Mouse (Mus musculus) left cerebral cortex, adult 2 months (tissue): Measurements from ENCODE around the gene Gm11444. TPM values are rescaled to one million over a fixed set of nuclear protein-coding genes. Genes with fewer than 3 reads are reported as not detected.

Source experiments
- DNase-seq, 2 experiments: peaks; one replicate each; pipeline ENCODE4 v3.0.0; 2021 to 2022; ENCODE audit warnings: low spot score in 2 of 2, mixed read lengths in 1 of 2; ENCODE audit errors: extremely low spot score in 1 of 2
- H3K27ac ChIP-seq: fragments of 200-600 bp; 2 replicates; pipeline ENCODE4 v1.8.1; 2022
- H3K4me3 ChIP-seq: fragments of 200-600 bp; 2 replicates; pipeline ENCODE4 v1.8.1; 2022
- CTCF ChIP-seq: fragments of 200-600 bp; IDR thresholded peaks from 2 replicates; pipeline ENCODE4 v1.8.1; 2022; ENCODE audit warnings: antibody characterized with exemption, mild to moderate bottlenecking, moderate library complexity
- intact Hi-C: fragments of 180-260 bp; cut with DNase I; formaldehyde crosslinking; loops from one replicate; pipeline ENCODE4 v1.15.1; 2025
- total RNA-seq, 2 experiments: library from RNA; stranded (reverse); gene quantifications; 2 replicates each; pipeline ENCODE4 v1.2.3; 2021

The Gm11444 gene
- total RNA-seq, 2 experiments from 2014 or later = not detected

- TF ChIP-seq CTCF = no peak
- no peak overlapping the region for H3K27ac ChIP-seq
- H3K4me3 ChIP-seq = no peak overlapping the region
- intact Hi-C loops = loop anchor here (5.0 to 10.0 kb wide), 5 partner anchors 323 to 1988 kb away; partner anchors contain the start of gene Hnf1b
- DNase-seq = no peak
Measured at GRCm38 (mm10) chr11:85840031-85840802, 9.9 kb downstream of the Gm11444 start.

- no peak overlapping the region for H3K4me3 ChIP-seq
- intact Hi-C loops = loop anchor here (5.0 to 10.0 kb wide), 6 partner anchors 322 to 1987 kb away; partner anchors contain the start of gene Hnf1b
- DNase-seq = no peak
- TF ChIP-seq CTCF = no peak
- H3K27ac ChIP-seq = no peak overlapping the region
Measured at GRCm38 (mm10) chr11:85839258-85840030, 10.7 kb downstream of the Gm11444 start.

- no peak for TF ChIP-seq CTCF
- H3K4me3 ChIP-seq = no peak overlapping the region
- intact Hi-C loops = loop anchor here (5.0 kb wide), 1 partner anchor 1316 kb away; no protein-coding TSS in a partner anchor
- DNase-seq = no peak
- no peak overlapping the region for H3K27ac ChIP-seq
Measured at GRCm38 (mm10) chr11:85838424-85839257, 11.5 kb downstream of the Gm11444 start.

DNA sequence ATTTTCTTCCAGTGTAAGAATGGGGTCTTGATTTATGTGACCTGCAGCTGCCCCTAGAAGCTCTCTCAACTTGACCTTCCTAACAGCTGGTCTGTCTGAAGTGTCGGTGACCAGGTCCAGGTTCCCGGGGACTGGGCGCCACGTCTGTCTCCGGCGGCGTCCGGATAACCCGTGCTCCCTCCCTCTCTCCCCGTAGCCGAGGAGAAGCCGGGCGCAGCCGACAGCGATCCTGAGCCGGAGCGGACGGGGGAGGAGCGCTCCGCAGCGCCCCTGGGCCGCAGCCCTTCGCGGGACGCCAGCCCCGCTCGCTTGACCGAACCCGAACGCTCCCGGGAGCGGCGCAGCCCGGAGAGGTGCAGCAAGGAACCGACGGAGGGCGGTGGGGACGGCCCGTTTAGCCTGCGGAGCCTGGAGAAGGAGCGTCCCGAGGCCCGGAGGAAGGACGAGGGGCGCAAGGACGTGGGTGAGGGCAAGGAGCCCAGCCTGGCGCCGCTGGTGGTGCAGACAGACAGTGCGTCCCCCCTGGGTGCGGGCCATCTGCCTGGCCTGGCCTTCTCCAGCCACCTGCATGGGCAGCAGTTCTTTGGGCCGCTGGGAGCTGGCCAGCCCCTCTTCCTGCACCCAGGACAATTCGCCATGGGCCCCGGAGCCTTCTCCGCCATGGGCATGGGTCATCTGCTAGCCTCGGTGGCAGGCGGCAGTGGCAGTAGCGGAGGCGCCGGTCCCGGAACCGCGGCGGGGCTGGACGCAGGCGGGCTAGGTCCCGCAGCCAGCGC, 12.3 kb downstream of the Gm11444 start:
- no peak overlapping the region for H3K4me3 ChIP-seq
- intact Hi-C loops = loop anchor here (5.0 kb wide), 1 partner anchor 1316 kb away; no protein-coding TSS in a partner anchor
- no peak for DNase-seq
- TF ChIP-seq CTCF = no peak
- no peak overlapping the region for H3K27ac ChIP-seq

- H3K4me3 ChIP-seq = no peak overlapping the region
Measured at GRCm38 (mm10) chr11:85837291-85837647, 12.9 kb downstream of the Gm11444 start.

DNA sequence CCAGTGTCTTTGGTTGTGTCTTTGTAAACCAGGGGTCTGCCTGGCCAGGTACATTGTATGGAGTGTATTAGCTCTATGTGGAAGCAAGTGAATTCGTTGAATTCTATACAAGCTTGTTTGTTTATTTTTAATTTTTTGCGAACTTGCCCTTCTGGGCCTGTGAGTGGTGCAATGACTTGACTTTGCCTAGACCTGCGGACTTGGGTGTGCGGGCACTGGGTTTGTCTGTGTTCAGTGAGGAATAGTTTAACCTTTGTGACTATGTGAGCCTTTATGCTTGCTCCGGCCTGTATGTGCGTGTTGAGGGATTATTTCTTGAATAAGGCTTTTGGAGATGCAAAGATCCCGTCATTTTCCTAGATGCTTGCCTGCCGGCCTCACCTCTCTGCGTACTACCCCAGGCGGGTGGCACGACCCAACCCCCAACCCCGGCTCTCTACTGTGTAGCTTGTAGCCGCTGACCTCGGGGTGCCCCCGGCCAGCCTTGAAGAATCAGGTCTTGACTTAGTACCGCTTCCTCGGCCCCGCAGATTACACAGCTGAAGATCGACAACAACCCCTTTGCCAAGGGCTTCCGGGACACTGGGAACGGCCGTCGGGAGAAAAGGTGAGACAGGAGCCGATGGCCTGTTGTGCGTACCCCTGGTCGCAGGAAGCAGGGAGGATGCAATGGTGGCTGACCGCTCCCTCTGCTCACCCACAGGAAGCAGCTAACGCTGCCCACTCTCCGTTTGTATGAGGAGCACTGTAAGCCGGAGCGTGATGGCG, 13.4 kb downstream of the Gm11444 start:
- Histone ChIP-seq H3K4me3 (no peak overlapping the region), H3K27ac (no peak overlapping the region)
- DNase-seq = no peak
- TF ChIP-seq CTCF = no peak
- intact Hi-C loops = loop anchor here (5.0 kb wide), 1 partner anchor 1314 kb away; no protein-coding TSS in a partner anchor

More at GRCm38 (mm10) chr11:85837291-85837647, 12.9 kb downstream of the Gm11444 start:
- intact Hi-C loops = loop anchor here (5.0 kb wide), 1 partner anchor 1315 kb away; no protein-coding TSS in a partner anchor
- no peak for TF ChIP-seq CTCF
- no peak overlapping the region for H3K27ac ChIP-seq
- DNase-seq = no peak

DNA sequence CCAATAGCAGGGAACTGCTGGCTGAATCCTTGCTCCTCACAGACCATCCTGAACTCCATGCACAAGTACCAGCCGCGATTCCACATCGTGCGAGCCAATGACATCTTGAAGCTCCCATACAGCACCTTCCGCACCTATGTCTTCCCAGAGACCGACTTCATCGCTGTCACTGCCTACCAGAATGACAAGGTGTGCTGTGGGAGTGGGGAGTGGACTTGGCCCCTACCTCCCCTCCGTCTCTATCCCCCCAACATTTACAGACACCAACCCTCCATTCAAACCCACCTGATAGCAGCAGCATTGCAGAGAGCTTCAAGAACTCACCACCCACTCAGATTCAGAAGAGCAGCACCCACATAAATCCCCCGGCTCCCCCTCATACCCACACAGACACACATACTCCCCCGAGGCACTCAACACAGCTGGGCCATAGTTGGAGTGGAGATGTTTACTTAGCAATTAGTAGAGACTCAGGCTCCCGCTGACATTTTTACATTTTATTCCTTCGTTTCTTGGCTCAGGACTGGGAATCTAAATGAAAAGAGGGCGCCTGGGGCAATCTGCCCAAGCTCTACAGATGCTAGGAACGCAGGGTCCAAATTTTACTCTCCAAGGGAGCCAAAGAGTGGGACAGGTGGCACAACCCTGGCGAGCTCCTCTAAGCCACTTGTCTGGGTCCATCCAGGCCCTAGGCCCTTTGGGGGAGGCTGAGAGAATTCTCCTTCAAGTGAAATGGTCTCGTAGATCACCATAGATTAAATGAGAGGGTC, 14.2 kb downstream of the Gm11444 start:
- DNase-seq = no peak
- intact Hi-C loops = loop anchor here (2.0 to 5.0 kb wide), 2 partner anchors 53 to 1314 kb away; no protein-coding TSS in a partner anchor
- H3K4me3 ChIP-seq = no peak overlapping the region
- no peak overlapping the region for H3K27ac ChIP-seq
- TF ChIP-seq CTCF = no peak

GRCm38 (mm10) chr11:85835001-85835752, 15.0 kb downstream of the Gm11444 start:
- intact Hi-C loops = loop anchor here (2.0 to 5.0 kb wide), 2 partner anchors 54 to 1313 kb away; no protein-coding TSS in a partner anchor
- H3K4me3 ChIP-seq = no peak overlapping the region
- no peak overlapping the region for H3K27ac ChIP-seq
- DNase-seq = no peak
- TF ChIP-seq CTCF = no peak
